Mouse (Mus musculus): ENCODE results near the gene Galr3. TPM values are rescaled to one million over a fixed set of nuclear protein-coding genes. Genes with fewer than 3 reads are reported as not detected.

The Galr3 gene
- polyA plus RNA-seq, 2 experiments, result 0.39 TPM; not detected in 1

DNA sequence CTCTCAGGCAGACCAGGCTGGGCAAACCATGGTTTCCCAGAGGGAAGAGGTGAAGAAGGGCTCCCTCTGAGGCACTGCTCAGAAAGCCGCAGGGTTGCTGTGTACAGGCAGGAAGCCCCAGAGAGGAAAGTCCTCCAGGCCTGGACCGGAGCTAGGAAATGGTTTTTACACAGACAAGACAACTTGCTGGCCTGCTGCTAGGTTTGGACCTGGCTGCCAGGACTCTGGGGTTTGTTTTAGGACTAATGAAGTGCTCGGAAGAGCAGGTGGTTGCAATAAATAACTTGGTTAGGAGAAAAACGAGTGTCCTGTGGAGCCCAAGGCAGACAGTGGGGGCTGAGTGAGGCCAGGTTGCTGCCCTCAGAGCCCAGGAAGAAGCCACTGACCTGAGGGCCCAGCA lies 6.5 kb downstream of the Galr3 start:
- TF ChIP-seq POLR2A (IDR thresholded peaks at IDR 0.05; ENCODE audit: borderline replicate concordance, extremely low read depth, insufficient read depth, insufficient read length), result no peak
- WGBS, result 39% methylated on average over 4 of the region's 4 CpGs
- peaks cover 5% of the 10 kb centered on the region for H3K27me3 ChIP-seq (ENCODE audit: control insufficient read depth, insufficient read depth, low read length)

DNA sequence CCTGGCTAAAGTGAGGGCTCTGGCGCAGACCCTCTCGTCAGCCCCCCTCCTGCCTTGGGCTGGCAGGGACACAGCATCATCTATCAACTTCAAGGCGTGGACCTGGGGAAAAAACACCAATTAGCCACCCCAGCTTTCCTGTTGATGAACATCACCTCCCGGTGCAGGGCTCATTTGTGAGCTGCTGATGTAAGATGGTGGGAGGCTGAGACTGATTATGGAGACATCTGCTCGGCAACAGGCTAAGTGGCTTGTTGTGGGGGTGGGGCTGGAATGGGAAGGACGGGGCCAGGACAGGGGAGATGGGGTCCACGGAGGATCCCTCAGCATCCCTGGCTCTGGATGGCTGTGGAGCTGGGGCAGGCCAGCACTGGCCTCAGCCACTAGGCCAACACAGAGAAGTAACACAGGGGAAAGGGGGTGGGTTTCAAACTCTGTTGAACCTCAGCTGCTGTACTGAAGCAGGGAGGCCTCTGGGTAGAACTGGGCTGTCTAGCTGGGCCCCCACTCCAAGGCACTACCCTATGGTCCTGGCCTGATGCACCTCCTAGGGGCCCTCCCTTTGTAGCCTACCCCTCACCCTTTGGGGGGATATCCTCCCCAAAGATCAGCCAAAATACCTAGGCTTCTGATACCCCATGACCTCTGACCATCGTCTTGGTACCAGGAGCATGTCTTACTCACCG lies 8.6 kb downstream of the Galr3 start:
- no peaks in the 10 kb centered on the region for H3K4me1 ChIP-seq (ENCODE audit: control insufficient read depth, insufficient read depth, low read length)
- 34% methylated on average over 9 of the region's 9 CpGs for WGBS
- H3K4me2 ChIP-seq (replicated peaks; ENCODE audit: low read depth, low read length, severe bottlenecking), result no peak overlapping the region
- no peaks in the 10 kb centered on the region for H3K9me3 ChIP-seq (ENCODE audit: control insufficient read depth, low read length)
- H3K27ac ChIP-seq (replicated peaks; ENCODE audit: low read depth, low read length), result no peak overlapping the region
- ATAC-seq (ENCODE audit: low FRiP score, low read depth) (no peak), DNase-seq (ENCODE audit: low spot score) (no peak)
- H3K9ac ChIP-seq (ENCODE audit: low read depth, low read length, severe bottlenecking), result no peak overlapping the region
- H3K36me3 ChIP-seq (ENCODE audit: control insufficient read depth, insufficient read depth, low read length), result peaks cover 31% of the 10 kb centered on the region
- no peak for TF ChIP-seq POLR2A (IDR thresholded peaks at IDR 0.05; ENCODE audit: borderline replicate concordance, extremely low read depth, insufficient read depth, insufficient read length)
- H3K4me3 ChIP-seq (replicated peaks; ENCODE audit: low read length), result no peak overlapping the region
- H3K27me3 ChIP-seq (ENCODE audit: control insufficient read depth, insufficient read depth, low read length), result no peaks in the 10 kb centered on the region

More for the DNA sequence above, 6.5 kb downstream of the Galr3 start:
- DNase-seq (ENCODE audit: low spot score) (no peak), ATAC-seq (ENCODE audit: low FRiP score, low read depth) (no peak)
- Histone ChIP-seq H3K4me2 (replicated peaks; ENCODE audit: low read depth, low read length, severe bottlenecking) (no peak overlapping the region), H3K4me3 (replicated peaks; ENCODE audit: low read length) (no peak overlapping the region), H3K36me3 (ENCODE audit: control insufficient read depth, insufficient read depth, low read length) (peaks cover 10% of the 10 kb centered on the region), H3K9ac (ENCODE audit: low read depth, low read length, severe bottlenecking) (no peak overlapping the region), H3K9me3 (ENCODE audit: control insufficient read depth, low read length) (no peaks in the 10 kb centered on the region), H3K4me1 (ENCODE audit: control insufficient read depth, insufficient read depth, low read length) (no peaks in the 10 kb centered on the region), H3K27ac (replicated peaks; ENCODE audit: low read depth, low read length) (no peak overlapping the region)

DNA sequence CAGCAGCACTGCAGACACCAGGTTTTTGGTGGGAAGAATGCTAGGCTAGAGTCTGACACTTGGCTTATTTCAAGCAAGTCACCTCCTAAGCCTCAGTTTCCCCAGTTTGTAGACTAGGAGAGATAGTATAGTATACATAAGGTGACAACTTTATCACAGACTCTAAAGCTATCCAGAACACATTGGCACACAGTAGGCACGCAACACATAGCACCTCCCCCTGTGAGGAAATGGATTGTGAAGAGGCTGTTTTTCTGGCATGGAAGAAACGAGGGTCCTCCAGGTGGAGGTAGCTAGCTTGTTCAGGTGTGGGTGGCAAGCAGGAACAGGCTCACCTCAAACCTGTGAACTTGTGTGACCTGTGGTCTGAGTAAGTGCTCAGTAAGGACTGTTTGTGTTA lies 9.3 kb downstream of the Galr3 start:
- Histone ChIP-seq H3K27me3 (ENCODE audit: control insufficient read depth, insufficient read depth, low read length) (no peaks in the 10 kb centered on the region), H3K9ac (ENCODE audit: low read depth, low read length, severe bottlenecking) (no peak overlapping the region), H3K27ac (replicated peaks; ENCODE audit: low read depth, low read length) (no peak overlapping the region), H3K36me3 (ENCODE audit: control insufficient read depth, insufficient read depth, low read length) (peaks cover 38% of the 10 kb centered on the region), H3K4me1 (ENCODE audit: control insufficient read depth, insufficient read depth, low read length) (no peaks in the 10 kb centered on the region), H3K4me3 (replicated peaks; ENCODE audit: low read length) (no peak overlapping the region), H3K4me2 (replicated peaks; ENCODE audit: low read depth, low read length, severe bottlenecking) (no peak overlapping the region), H3K9me3 (ENCODE audit: control insufficient read depth, low read length) (no peaks in the 10 kb centered on the region)
- TF ChIP-seq POLR2A (IDR thresholded peaks at IDR 0.05; ENCODE audit: borderline replicate concordance, extremely low read depth, insufficient read depth, insufficient read length), result no peak
- WGBS, result 71% methylated on average over 2 of the region's 2 CpGs
- ATAC-seq (ENCODE audit: low FRiP score, low read depth), result no peak
- no peak for DNase-seq (ENCODE audit: low spot score)

DNA sequence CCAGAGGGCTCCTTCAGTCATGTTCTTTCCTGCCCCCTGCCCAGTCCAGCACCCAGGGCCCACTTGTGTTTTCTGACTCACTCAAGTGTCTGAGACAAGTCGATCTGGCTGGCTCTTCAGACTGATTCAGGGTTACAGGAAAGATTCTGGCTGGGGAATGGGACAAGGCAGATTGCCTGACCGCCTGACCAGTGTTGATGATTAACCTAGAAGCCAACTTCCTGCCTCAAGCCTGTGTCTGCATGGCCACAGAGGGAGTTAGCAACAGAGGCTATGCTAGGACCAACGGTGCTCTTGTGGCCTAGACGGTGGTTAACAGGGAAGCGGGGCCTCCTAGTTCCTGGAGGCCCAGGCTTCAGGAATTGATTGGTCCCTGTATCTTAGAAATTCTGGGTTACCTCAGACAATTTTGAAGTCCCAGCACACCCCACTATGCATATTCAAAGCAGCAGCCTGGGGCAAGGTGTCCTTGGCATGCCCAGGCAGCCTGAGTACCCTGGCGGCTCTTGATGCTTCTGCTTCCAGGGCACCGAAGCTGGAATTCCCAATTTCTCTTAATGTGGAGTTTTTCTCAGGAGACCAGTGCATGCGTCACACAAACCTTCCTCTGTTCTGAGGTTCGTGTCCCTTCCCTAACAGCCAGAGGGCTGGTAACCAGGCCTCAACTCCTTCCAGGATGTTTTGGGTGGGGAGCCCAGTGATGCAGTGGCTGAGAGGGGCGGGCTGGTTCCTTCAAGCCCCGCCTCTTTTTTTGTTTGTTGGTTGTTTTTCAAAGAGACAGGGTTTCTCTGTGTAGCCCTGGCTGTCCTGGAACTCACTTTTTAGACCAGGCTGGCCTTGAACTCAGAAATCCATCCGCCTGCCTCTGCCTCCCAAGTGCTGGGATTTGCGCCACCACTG lies 10.0 kb downstream of the Galr3 start:
- Histone ChIP-seq H3K9me3 (ENCODE audit: control insufficient read depth, low read length) (no peaks in the 10 kb centered on the region), H3K4me1 (ENCODE audit: control insufficient read depth, insufficient read depth, low read length) (no peaks in the 10 kb centered on the region), H3K27ac (replicated peaks; ENCODE audit: low read depth, low read length) (0 out of 2 replicates have a peak overlapping the region, but pooled peaks have one; percentile 33), H3K4me2 (replicated peaks; ENCODE audit: low read depth, low read length, severe bottlenecking) (no peak overlapping the region), H3K27me3 (ENCODE audit: control insufficient read depth, insufficient read depth, low read length) (no peaks in the 10 kb centered on the region), H3K36me3 (ENCODE audit: control insufficient read depth, insufficient read depth, low read length) (peaks cover 45% of the 10 kb centered on the region), H3K9ac (ENCODE audit: low read depth, low read length, severe bottlenecking) (no peak overlapping the region), H3K4me3 (replicated peaks; ENCODE audit: low read length) (no peak overlapping the region)
- ATAC-seq (ENCODE audit: low FRiP score, low read depth), result no peak
- no peak for DNase-seq (ENCODE audit: low spot score)
- TF ChIP-seq POLR2A (IDR thresholded peaks at IDR 0.05; ENCODE audit: borderline replicate concordance, extremely low read depth, insufficient read depth, insufficient read length), result no peak
- WGBS, result 70% methylated on average over 13 of the region's 13 CpGs

DNA sequence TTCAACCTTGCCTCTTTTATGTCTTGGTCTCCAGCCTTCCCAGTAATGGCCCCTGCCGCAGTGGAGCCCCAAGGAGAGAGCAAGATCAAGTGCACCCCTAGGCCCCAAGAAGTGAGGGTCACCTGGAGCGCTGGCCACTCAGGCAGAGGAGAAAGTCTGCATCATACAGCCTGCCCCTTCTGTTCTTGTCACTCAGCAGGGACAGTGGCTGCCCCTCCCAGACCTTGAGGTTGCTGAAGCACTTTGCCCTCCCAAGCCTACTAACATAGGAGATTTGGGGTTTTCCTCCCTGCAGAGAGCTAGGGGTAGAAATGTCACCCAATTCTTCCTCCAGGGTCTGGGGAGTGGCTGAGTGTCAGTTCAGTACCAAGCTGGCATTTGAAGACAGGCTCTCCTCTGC lies 10.7 kb downstream of the Galr3 start:
- TF ChIP-seq POLR2A (IDR thresholded peaks at IDR 0.05; ENCODE audit: borderline replicate concordance, extremely low read depth, insufficient read depth, insufficient read length), result no peak
- H3K27me3 ChIP-seq (ENCODE audit: control insufficient read depth, insufficient read depth, low read length), result no peaks in the 10 kb centered on the region
- no peak for ATAC-seq (ENCODE audit: low FRiP score, low read depth)

More for the DNA sequence above, 10.7 kb downstream of the Galr3 start:
- Histone ChIP-seq H3K9me3 (ENCODE audit: control insufficient read depth, low read length) (no peaks in the 10 kb centered on the region), H3K4me1 (ENCODE audit: control insufficient read depth, insufficient read depth, low read length) (no peaks in the 10 kb centered on the region), H3K4me2 (replicated peaks; ENCODE audit: low read depth, low read length, severe bottlenecking) (no peak overlapping the region), H3K27ac (replicated peaks; ENCODE audit: low read depth, low read length) (no peak overlapping the region), H3K36me3 (ENCODE audit: control insufficient read depth, insufficient read depth, low read length) (peaks cover 51% of the 10 kb centered on the region), H3K9ac (ENCODE audit: low read depth, low read length, severe bottlenecking) (no peak overlapping the region), H3K4me3 (replicated peaks; ENCODE audit: low read length) (no peak overlapping the region)
- no peak for DNase-seq (ENCODE audit: low spot score)
- WGBS, result 83% methylated on average over 2 of the region's 2 CpGs

All from limb, embryonic 14.5 days (tissue).